Mouse (Mus musculus) brain, embryonic 14.5 days (tissue): ENCODE results near the gene Tchp. TPM values are rescaled to one million over a fixed set of nuclear protein-coding genes. Genes with fewer than 3 reads are reported as not detected.

Experiments
- DNase-seq: peaks from one replicate; pipeline ENCODE4 v3.0.0-alpha.2; 2011; ENCODE audit warnings: low read depth
- CTCF ChIP-seq: fragments of 200-500 bp; IDR thresholded peaks from 2 replicates; pipeline ENCODE4 v1.5.1; 2012; ENCODE audit warnings: inconsistent platforms, mild to moderate bottlenecking, moderate library complexity, borderline replicate concordance; ENCODE audit not compliant: insufficient read depth, insufficient read length; ENCODE audit errors: extremely low read depth
- POLR2A ChIP-seq: fragments of 200-500 bp; IDR thresholded peaks from 2 replicates; pipeline ENCODE4 v1.6.1; 2012; ENCODE audit warnings: mild to moderate bottlenecking, inconsistent platforms, borderline replicate concordance; ENCODE audit not compliant: poor library complexity, insufficient read depth, insufficient read length, severe bottlenecking; ENCODE audit errors: extremely low read depth
- polyA plus RNA-seq: library from polyadenylated mRNA; depleted of rRNA; stranded (reverse); fragments of >200 nt; gene quantifications from 2 replicates; pipeline ENCODE4 v1.2.3, GENCODE M21; 2012

Gene Tchp
- polyA plus RNA-seq, 1 experiment: 31.1 TPM

DNA sequence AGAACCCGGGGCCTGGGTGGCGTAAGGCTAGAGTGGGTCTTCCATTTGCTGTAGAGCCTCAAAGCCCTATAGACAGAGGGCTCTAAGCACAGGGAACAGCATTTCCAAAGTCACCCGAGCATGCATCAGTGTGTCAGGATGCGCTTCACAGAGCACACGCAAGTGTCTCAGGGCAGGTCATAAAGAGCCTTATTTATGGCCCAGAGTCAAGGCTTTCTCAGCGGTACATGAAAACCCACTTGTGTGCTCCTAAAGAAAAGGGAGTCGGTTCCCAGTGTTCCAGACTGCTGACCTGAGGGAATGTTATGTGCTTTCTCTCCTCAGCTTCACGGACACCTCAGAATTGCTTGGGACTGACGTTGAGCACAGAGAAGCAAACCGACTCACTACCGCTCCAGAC is 13.2 kb downstream of the Tchp start:
- no peak for TF ChIP-seq POLR2A
- no peak for TF ChIP-seq CTCF
- DNase-seq: no peak

DNA sequence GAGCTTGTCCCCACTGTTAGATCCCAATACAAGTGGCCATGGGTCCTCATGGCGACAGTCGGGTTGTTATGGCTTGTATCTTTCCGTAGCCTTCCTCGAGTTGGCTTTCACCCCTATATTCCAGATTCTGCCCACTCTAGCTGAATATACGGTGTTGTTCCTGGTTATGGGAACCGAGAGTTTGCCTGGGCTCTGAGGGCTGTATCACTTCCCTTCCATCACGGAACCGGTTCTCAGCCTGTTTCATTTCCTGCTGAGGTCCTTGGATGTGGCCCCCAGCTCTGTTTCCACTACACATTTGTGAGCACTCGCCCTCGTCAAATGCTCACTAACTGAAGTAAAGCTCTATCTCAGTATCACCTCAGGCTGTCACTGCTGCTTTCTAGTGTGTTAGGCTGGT is 14.4 kb downstream of the Tchp start:
- no peak for TF ChIP-seq POLR2A
- TF ChIP-seq CTCF: no peak

GRCm38 (mm10) chr5:114722846-114723245 is 15.3 kb downstream of the Tchp start:
- TF ChIP-seq POLR2A (no peak), CTCF (no peak)
- no peak for DNase-seq

More for the DNA sequence above, 14.4 kb downstream of the Tchp start:
- no peak for DNase-seq

GRCm38 (mm10) chr5:114728160-114728559 is 20.6 kb downstream of the Tchp start:
- TF ChIP-seq POLR2A (no peak), CTCF (no peak)
- no peak for DNase-seq

- no peak for DNase-seq
- TF ChIP-seq POLR2A: no peak
- no peak for TF ChIP-seq CTCF
These were observed 22.6 kb downstream of the Tchp start for GRCm38 (mm10) chr5:114730129-114730528.

DNA sequence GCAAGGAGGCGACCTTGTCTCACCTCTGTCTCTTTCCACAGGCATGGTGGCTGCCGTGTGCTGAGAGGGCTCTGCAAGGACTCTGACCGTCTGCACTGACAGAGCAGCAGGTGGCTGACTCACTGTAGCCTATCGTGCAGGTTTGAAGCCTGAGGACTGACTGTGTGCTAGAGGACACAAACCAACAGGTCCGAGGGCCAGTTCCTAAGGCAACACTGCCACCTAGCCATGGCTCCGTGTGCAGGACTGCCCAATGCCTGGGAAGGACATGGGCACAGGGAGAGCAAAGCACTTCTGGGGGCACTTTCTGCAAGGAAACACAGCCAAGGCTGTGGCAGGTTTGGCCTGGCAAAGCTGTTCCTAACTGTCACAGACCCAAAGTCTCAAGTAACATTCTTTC is 23.9 kb downstream of the Tchp start:
- TF ChIP-seq POLR2A: no peak
- no peak for DNase-seq

- no peak for TF ChIP-seq CTCF
- no peak for TF ChIP-seq POLR2A
- no peak for DNase-seq
These were observed 24.4 kb downstream of the Tchp start for GRCm38 (mm10) chr5:114731969-114732368.

DNA sequence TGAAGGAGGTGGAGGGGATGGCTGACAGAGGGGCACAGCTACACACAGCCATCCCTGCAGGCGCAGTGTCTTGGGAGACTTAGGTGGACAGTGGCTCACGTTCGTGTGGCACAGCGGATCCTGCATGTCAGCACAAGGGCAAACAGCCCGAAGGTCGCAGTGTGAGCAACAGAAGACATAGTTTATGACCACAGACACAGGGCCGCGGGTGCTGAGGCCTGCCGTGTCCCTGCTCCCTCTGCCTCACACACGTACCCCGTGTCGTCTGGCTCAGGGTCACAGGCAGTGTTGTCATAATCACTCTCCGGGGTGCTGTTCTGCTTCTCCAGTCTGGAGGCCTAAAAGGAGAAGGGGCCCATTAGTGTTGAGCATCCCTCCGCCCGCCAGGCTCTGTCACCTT is 26.0 kb downstream of the Tchp start:
- no peak for DNase-seq
- no peak for TF ChIP-seq CTCF
- TF ChIP-seq POLR2A: no peak

- no peak for TF ChIP-seq POLR2A
- no peak for TF ChIP-seq CTCF
- no peak for DNase-seq
These were observed 29.7 kb downstream of the Tchp start for GRCm38 (mm10) chr5:114737090-114737887.

- no peak for DNase-seq
These were observed 31.2 kb downstream of the Tchp start for GRCm38 (mm10) chr5:114738707-114739241.

DNA sequence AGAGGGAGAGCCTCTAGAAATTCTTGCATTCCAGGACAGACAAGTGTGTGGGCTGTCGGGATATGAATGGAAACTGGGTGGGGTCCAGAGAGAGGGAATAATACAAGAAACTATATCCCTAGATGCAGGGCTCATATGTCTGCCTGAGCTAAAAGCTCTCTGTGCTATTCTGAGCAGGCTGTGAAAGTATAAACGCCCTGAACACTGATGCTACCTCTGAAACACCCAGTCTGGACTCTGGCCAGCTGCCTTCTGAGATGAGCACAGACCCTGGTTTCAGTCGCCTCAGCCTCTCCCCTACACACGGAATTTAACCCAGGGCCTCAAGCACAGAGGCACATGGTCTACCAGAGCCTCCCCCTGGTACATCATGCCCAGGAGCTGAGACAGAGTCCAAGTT is 33.0 kb downstream of the Tchp start:
- TF ChIP-seq POLR2A (no peak), CTCF (no peak)
- DNase-seq: no peak

More at GRCm38 (mm10) chr5:114738707-114739241, 31.2 kb downstream of the Tchp start:
- TF ChIP-seq CTCF: no peak
- no peak for TF ChIP-seq POLR2A

- no peak for TF ChIP-seq CTCF
- TF ChIP-seq POLR2A: no peak
- DNase-seq: peak; percentile 26
These were observed 35.0 kb downstream of the Tchp start for GRCm38 (mm10) chr5:114742572-114742971.
